Mouse (Mus musculus): ENCODE measurements around the gene Stk40.

- no peak for TF ChIP-seq CTCF (IDR thresholded peaks at IDR 0.05; ENCODE audit: borderline replicate concordance, insufficient read depth, low read length)
- no peak for TF ChIP-seq POLR2A (IDR thresholded peaks at IDR 0.05; ENCODE audit: low read depth, low read length)
Observed at GRCm38 (mm10) chr4:126147533-126148160, 43.9 kb downstream of the Stk40 start, which contains the start of gene Eva1b.
